Mouse (Mus musculus): ENCODE results near the gene Stab2.

Stab2 gene

DNA sequence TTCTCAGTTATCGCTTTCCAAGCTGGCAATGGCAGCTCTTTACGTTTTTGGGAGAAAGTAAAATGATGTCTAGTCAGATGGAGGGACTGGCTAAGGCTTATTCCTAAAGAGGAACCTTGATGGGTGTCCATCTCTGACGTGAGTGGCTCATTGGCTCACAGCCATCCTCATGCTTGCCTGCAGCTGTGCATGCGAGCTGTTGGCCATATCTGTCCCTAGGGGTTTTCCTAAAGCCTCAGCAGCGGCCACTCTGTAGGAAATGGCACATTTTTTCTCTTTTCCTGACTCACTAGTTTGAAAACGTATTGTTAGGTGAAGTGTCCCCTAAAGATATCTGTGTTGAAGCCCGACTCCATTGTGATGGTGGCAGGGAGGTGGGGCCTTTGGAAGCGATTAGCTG, 18.0 kb downstream of the Stab2 start:
- DNase-seq (ENCODE audit: low spot score): no peak

GRCm38 (mm10) chr10:86976001-86976726, 31.7 kb downstream of the Stab2 start:
- peak; percentile 44 for DNase-seq (ENCODE audit: low spot score)

DNA sequence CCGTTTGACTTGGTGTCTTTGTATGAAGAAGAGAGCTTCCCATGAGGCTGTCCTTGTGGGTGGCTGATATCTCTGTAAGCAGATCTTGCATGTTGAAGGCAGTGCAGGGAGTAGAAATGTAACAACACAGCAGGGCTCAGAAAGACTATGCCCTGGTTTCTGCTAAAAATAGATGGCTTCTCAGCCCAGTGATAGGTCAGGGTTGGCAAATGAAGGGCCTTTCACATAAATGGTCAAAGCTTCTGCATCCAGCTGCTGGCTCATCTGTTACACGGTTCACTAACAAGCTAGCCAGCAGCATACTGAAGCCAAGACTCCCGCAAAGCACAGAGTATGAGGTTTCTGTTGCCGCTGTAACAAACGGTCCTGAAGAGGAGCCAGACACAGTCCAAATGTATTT, 34.5 kb downstream of the Stab2 start:
- DNase-seq (ENCODE audit: low spot score): no peak

DNA sequence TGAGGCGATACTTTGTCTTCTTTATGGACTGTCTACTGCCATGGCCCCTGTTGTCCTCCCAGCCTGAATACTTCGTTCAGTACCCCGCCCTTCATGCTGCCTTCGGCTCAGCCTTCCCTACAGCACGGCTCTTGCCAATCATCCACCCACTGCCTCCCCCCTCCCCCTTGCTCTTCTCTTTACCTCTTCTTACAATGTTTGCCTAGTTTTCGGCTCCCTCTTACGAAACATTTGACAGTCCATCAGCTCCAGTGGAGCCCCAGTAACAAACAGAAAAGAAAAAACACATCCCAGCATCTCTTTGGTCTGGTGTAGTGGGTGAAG, 35.4 kb downstream of the Stab2 start:
- peak; percentile 22 for DNase-seq (ENCODE audit: low spot score)

- DNase-seq (ENCODE audit: low spot score): peak; percentile 80
Observed at GRCm38 (mm10) chr10:86971680-86972502, 35.9 kb downstream of the Stab2 start.

DNA sequence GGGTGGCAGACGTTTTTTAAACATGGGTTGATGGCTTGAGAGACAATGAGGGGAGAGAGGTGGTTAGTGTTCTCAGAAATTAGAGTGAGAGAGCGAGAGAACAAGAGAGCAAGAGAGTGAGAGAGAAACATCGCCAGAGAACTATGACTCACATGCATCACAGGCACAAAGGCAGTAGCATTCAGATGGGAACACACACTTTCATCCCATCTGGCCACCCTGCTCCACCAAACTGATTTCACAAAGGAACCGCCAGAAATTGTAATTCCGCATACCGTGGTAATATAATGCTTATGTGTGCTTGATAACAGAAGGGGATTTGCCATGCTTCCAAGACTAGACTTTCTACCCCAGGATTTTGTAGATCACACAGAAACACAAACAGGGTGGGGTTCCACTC, 38.5 kb downstream of the Stab2 start:
- peak; percentile 72 for DNase-seq (ENCODE audit: low spot score)

DNA sequence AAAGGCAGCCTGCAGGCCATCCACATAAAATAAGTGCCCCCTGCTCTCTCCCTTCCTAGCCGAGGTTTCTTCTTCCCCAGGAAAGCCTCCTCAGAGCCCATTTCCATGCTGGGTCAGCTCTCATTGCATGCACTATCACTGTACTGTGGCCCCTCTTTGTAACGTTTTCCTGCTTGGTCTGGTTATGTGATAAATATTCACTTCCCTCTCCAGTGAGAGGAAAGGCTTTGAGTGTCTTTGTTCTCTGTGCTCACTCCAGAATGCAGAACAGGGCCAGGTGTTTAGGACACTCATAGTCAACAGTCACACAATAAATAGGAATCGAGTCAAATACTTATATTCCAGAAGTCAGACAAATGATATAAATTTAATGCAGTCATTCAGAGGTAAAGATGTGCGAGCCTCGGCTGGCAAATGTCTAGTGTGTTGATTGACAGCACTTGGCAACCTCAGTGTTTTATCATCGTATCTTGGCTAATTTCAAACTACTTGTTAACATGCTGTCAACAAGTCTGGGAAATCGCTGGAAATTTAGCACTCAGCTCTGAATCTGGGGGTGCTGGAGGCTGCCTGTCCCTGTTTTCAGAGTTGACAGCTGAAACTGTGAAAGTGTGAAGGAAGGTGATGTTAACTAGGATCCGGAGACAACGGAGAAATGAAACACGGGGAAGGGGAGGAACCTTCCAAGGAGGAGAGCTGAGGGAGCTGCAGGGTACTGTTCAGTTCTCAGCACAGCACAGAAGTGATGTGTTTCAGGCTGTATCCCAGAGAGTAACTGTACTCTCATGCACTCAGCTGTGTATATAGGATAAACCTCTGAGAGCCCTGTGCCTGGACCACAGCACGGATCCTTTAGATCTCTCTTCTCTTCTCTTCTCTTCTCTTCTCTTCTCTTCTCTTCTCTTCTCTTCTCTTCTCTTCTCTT, 46.0 kb downstream of the Stab2 start:
- no peak for DNase-seq (ENCODE audit: low spot score)

GRCm38 (mm10) chr10:86955299-86955698, 52.5 kb downstream of the Stab2 start:
- no peak for DNase-seq (ENCODE audit: low spot score)

GRCm38 (mm10) chr10:86952696-86953095, 55.1 kb downstream of the Stab2 start:
- no peak for DNase-seq (ENCODE audit: low spot score)

DNA sequence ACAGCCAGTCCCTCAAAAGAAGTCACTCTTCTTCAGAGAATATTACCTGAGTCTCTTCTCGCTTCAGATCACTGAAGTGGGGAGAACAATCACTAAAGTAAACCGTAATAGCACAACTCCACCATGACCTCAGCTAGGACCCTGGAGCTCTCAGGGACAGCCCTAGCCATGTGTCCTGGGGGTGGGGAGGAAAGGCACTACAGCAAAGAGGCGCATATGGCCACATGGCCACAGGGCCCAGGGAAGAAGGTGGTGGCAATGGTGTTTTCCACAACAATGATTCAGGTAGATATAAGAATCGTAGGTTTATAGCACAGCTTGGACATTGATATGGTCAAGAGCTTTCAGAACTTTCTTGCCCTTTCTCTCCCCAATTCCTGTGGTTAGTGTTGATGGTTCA, 57.0 kb downstream of the Stab2 start:
- DNase-seq (ENCODE audit: low spot score): no peak

GRCm38 (mm10) chr10:86949886-86950285, 57.9 kb downstream of the Stab2 start:
- no peak for DNase-seq (ENCODE audit: low spot score)

DNA sequence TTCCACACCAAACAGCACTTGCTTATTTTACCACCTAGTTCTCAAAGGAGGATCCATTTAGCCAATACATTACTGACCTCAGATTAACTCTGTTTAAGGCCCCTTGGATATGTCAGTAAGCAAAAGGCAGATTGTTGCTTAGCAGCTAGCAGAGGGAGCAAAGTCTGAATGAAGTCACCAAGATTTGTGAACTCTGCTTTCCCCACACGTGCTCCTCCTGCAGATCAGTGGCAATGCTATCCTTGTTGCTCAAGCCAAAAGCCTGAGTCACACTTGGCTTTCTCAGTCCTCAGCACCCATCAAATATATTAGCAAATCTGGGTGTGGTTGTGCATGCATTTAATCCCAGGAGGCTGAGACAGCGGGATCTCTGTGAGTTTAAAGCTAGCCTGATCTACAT, 60.3 kb downstream of the Stab2 start:
- no peak for DNase-seq (ENCODE audit: low spot score)

GRCm38 (mm10) chr10:86940591-86940990, 67.2 kb downstream of the Stab2 start:
- DNase-seq (ENCODE audit: low spot score): no peak

DNA sequence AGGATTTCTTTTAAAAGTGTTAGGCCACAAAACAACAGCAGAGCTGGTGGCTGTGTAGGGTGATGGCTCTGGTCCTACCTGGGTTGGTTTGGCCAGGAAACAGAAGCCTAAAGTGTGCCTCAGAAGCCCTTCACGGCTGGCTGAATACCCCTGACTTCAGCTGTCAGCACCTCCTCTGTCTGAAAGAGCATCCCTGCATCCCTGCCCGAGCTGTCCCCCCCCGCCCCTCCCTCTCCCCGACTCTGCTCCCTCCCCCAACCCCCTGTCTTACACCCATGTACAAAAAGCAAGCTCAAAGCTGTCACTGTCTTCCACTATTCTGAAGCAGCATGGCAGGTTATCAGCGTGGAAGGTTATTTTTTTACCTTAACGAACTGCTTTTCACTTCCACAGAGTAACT, 73.4 kb downstream of the Stab2 start:
- DNase-seq (ENCODE audit: low spot score): no peak

- DNase-seq (ENCODE audit: low spot score): no peak
Observed at GRCm38 (mm10) chr10:86933906-86934305, 73.9 kb downstream of the Stab2 start.

GRCm38 (mm10) chr10:86933180-86933695, 74.6 kb downstream of the Stab2 start:
- DNase-seq (ENCODE audit: low spot score): no peak

DNA sequence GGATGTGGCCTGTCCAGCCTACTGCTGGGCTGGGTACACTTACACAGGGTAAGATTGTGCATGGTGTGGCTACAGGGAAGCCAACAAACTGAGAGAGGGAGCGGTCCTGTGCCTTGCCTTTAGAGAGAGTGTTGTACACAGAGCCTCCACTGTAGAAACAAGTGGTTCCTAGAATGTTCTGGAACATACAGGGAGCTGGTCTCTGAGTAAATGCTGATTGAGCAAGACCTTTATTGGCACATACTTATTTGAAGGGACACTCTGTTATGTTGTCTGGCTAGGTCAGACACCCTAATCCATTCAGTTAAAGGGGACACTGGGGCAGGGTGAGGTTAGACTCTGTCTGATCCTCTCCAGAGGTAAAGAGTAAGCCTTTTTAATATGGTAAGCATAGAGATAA, 84.2 kb downstream of the Stab2 start:
- no peak for DNase-seq (ENCODE audit: low spot score)

GRCm38 (mm10) chr10:86915595-86915994, 92.2 kb downstream of the Stab2 start:
- DNase-seq (ENCODE audit: low spot score): no peak

- DNase-seq (ENCODE audit: low spot score): no peak
Observed at GRCm38 (mm10) chr10:86908562-86908961, 99.3 kb downstream of the Stab2 start.

- DNase-seq (ENCODE audit: low spot score): peak; percentile 64
Observed at GRCm38 (mm10) chr10:86907043-86907442, 100.8 kb downstream of the Stab2 start.

GRCm38 (mm10) chr10:86895531-86895930, 112.3 kb downstream of the Stab2 start:
- DNase-seq (ENCODE audit: low spot score): peak; percentile 35

- DNase-seq (ENCODE audit: low spot score): no peak
Observed at GRCm38 (mm10) chr10:86891066-86891465, 116.8 kb downstream of the Stab2 start.

Data from layer of hippocampus, adult 11-12 months (tissue).